Mouse (Mus musculus) E14TG2a.4 (cell line): Measurements from ENCODE around the gene Mydgf.

Source experiments
- CTCF ChIP-seq: conservative IDR thresholded peaks from 2 replicates; pipeline ENCODE4 v1.5.1; 2014; ENCODE audit warnings: low read length
- NANOG ChIP-seq: IDR thresholded peaks from 2 replicates; pipeline ENCODE4 v1.6.1; 2014; ENCODE audit warnings: borderline replicate concordance, low read length, mixed read lengths

DNA sequence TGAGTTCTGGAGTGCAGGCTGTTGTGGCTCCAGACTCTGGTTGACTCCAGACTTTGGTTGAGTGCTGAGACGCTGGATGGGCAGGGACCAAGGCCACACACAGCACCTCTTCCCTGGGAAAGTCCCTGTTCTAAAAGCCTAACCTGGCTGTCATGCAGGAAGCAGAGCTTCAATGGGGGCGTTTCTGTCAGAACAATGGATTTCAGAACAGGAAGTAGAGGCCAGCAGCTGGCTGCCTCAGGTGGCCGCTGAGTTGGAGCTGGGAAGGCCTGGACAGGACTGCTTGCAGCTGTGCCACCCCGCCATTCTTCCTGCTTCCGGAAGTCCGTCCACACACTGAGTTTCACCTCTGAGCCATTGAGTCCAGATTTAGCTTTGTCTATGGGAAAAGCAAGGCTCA is 13.9 kb downstream of the Mydgf start:
- TF ChIP-seq CTCF (no peak), NANOG (no peak)
